In the genomic region with DNA sequence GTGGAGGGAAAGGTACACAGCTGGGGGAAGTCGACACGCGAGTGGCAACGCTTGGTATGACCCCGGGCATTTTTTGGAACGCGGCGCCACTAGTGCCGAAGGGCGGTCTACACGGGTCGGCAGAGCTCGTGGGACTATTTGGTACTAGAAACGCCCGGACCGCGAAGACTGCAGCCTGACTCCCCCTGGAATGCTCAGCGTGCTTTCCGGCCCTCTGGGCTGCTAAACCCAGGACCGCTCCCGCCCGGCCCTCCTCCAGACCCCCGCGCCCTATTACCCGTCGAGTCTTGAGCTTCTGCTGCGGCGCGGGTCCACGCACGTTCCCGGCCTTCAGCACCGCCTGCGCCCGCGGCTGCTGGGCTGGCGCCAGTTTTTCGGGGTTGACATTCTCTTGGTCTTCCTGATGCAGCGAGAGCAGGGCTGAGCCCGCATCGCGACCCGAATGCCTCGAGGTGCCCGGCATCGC, we compare ENCODE assay signal across 9 mouse cellular contexts. TPM values are rescaled to one million over a fixed set of nuclear protein-coding genes. Genes with fewer than 3 reads are reported as not detected.
DNase-seq lines count a peak whose midpoint lies in the region; ATAC-seq and TF ChIP-seq lines count a peak whose summit lies in the region.
"Had no signal": no experiment of that assay in that cellular context is flagged by ENCODE, and none has a peak within 500 bp of the region (broad histone marks: within the 10 kb centered on the region; RNA-seq: fewer than 3 reads in every experiment).

No protein-coding gene starts in this region.

- H3K9me3 ChIP-seq in forebrain, postnatal 0 days (ENCODE audit: low read length) = no peaks in the 10 kb centered on the region
- no peaks in the 10 kb centered on the region for H3K9me3 ChIP-seq in liver, embryonic 12.5 days (replicated peaks)
- no peaks in the 10 kb centered on the region for H3K9me3 ChIP-seq in stomach, embryonic 15.5 days

- H3K4me1 ChIP-seq in forebrain, postnatal 0 days (ENCODE audit: insufficient read depth) = 0 out of 2 replicates have a peak, but pooled peaks cover 4% of the 10 kb centered on the region
- peaks cover 34% of the 10 kb centered on the region for H3K4me1 ChIP-seq in liver, embryonic 12.5 days
- H3K4me1 ChIP-seq in stomach, embryonic 15.5 days = peaks cover 13% of the 10 kb centered on the region

- peak overlapping the region; percentile 41 for H3K9ac ChIP-seq in forebrain, postnatal 0 days
- peak overlapping the region; percentile 100 for H3K9ac ChIP-seq in liver, embryonic 12.5 days
- peak overlapping the region; percentile 67; the same call in 1 of the 2 replicates for H3K9ac ChIP-seq in stomach, embryonic 15.5 days

- H3K4me3 ChIP-seq in forebrain, postnatal 0 days (ENCODE audit: low read depth, low read length) = peak overlapping the region; percentile 65
- H3K4me3 ChIP-seq in liver, embryonic 12.5 days = peak overlapping the region; percentile 87
- peak overlapping the region; percentile 80 for H3K4me3 ChIP-seq in stomach, embryonic 15.5 days (replicated peaks)

- no peak overlapping the region for H3K27ac ChIP-seq in forebrain, postnatal 0 days (ENCODE audit: low read depth, low read length)
- H3K27ac ChIP-seq in liver, embryonic 12.5 days = peak overlapping the region; percentile 94
- peak overlapping the region; percentile 64 for H3K27ac ChIP-seq in stomach, embryonic 15.5 days

- peaks cover 11% of the 10 kb centered on the region for H3K36me3 ChIP-seq in forebrain, postnatal 0 days (ENCODE audit: insufficient read depth)
- peaks cover 44% of the 10 kb centered on the region for H3K36me3 ChIP-seq in liver, embryonic 12.5 days
- H3K36me3 ChIP-seq in stomach, embryonic 15.5 days = peaks cover 31% of the 10 kb centered on the region

- DNase-seq in cerebellum, postnatal 4 days (ENCODE audit: low spot score in 2 of 2) = no peak
- peak; percentile 15 for DNase-seq in ovary, postnatal 10 days (ENCODE audit: low spot score)
- no peak for DNase-seq in ovary, postnatal 36 days (ENCODE audit: low spot score)
- no peak for DNase-seq in forebrain, postnatal 0 days
- DNase-seq in adrenal gland, postnatal 10 days = no peak

- peak overlapping the region; percentile 99 for H3K4me2 ChIP-seq in forebrain, postnatal 0 days (ENCODE audit: low read depth)
- H3K4me2 ChIP-seq in liver, embryonic 12.5 days = peak overlapping the region; percentile 82
- peak overlapping the region; percentile 82 for H3K4me2 ChIP-seq in stomach, embryonic 15.5 days

- WGBS in forebrain, postnatal 0 days = under 1% methylated on average over 46 of the region's 46 CpGs
- WGBS in liver, embryonic 12.5 days (ENCODE audit: insufficient replicate concordance) = 3% methylated on average over 46 of the region's 46 CpGs
- under 1% methylated on average over 43 of the region's 46 CpGs for WGBS in stomach, embryonic 15.5 days

- peak; percentile 17 for ATAC-seq in cerebellum, adult (ENCODE audit: insufficient number of reproducible peaks, low FRiP score, low TSS enrichment)
- no peak; the same call in 1 of the 2 replicates for ATAC-seq in forebrain, postnatal 0 days
- 0 out of 2 replicates have a peak, but pooled peaks have one; percentile 1 for ATAC-seq in liver, embryonic 12.5 days
- peak; percentile 4 for ATAC-seq in stomach, embryonic 15.5 days (ENCODE audit: insufficient read depth, low FRiP score, low read depth)

- H3K27me3 ChIP-seq in forebrain, postnatal 0 days (ENCODE audit: insufficient read depth, low read length) = no peaks in the 10 kb centered on the region
- H3K27me3 ChIP-seq in liver, embryonic 12.5 days (replicated peaks) = no peaks in the 10 kb centered on the region
- H3K27me3 ChIP-seq in stomach, embryonic 15.5 days (replicated peaks) = no peaks in the 10 kb centered on the region

- TF ChIP-seq CTCF in forebrain, postnatal 0 days (IDR thresholded peaks at IDR 0.05; ENCODE audit: low read depth) = no peak

RNA-seq across cellular contexts. Expression of a gene that starts 0.6 kb away (rescaled TPM):
- 16.8 and 23.9 TPM in 2 replicates for total RNA-seq in forebrain, postnatal 0 days (2014; rRNA removed)
- polyA plus RNA-seq in forebrain, postnatal 0 days (2015; fragmentation: Nextera tagmentation; extraction: Ambion mirVana) = 20.5 and 20.7 TPM in 2 replicates
- polyA plus RNA-seq in liver, embryonic 12.5 days (2016; fragmentation: Nextera tagmentation; extraction: Ambion mirVana) = 288 and 294 TPM in 2 replicates
- 170 and 178 TPM in 2 replicates for polyA plus RNA-seq in stomach, embryonic 15.5 days (2015; fragmentation: Nextera tagmentation; extraction: Ambion mirVana)
- total RNA-seq in adrenal gland, postnatal 10 days (2021) = 10 to 100 TPM; 30.3 to 33.2 TPM

RNA-seq across cellular contexts. Expression of a gene that starts 19.0 kb away (rescaled TPM):
- 72.9 and 78.0 TPM in 2 replicates for total RNA-seq in forebrain, postnatal 0 days (2014; rRNA removed)
- polyA plus RNA-seq in forebrain, postnatal 0 days (2015; fragmentation: Nextera tagmentation; extraction: Ambion mirVana) = 76.9 and 81.4 TPM in 2 replicates
- polyA plus RNA-seq in liver, embryonic 12.5 days (2016; fragmentation: Nextera tagmentation; extraction: Ambion mirVana) = 56.6 and 57.8 TPM in 2 replicates
- 51.7 and 64.3 TPM in 2 replicates for polyA plus RNA-seq in stomach, embryonic 15.5 days (2015; fragmentation: Nextera tagmentation; extraction: Ambion mirVana)
- 10 to 100 TPM; 31.4 to 32.1 TPM for total RNA-seq in adrenal gland, postnatal 10 days (2021)

RNA-seq across cellular contexts. Expression of a gene that starts 41.9 kb away (rescaled TPM):
- total RNA-seq in forebrain, postnatal 0 days (2014; rRNA removed) = 15.1 and 15.5 TPM in 2 replicates
- polyA plus RNA-seq in forebrain, postnatal 0 days (2015; fragmentation: Nextera tagmentation; extraction: Ambion mirVana) = 13.4 and 14.9 TPM in 2 replicates
- polyA plus RNA-seq in liver, embryonic 12.5 days (2016; fragmentation: Nextera tagmentation; extraction: Ambion mirVana) = 8.3 and 8.9 TPM in 2 replicates
- 12.3 and 12.7 TPM in 2 replicates for polyA plus RNA-seq in stomach, embryonic 15.5 days (2015; fragmentation: Nextera tagmentation; extraction: Ambion mirVana)
- total RNA-seq in adrenal gland, postnatal 10 days (2021) = 10 to 100 TPM in 1 of 2 experiments, 1 to 10 TPM in 1; 8.5 to 11.4 TPM

RNA-seq across cellular contexts. Expression of a gene that starts 49.8 kb away (rescaled TPM):
- total RNA-seq in forebrain, postnatal 0 days (2014; rRNA removed) = 0.69 and 1.3 TPM in 2 replicates
- 0.45 and 0.68 TPM in 2 replicates for polyA plus RNA-seq in forebrain, postnatal 0 days (2015; fragmentation: Nextera tagmentation; extraction: Ambion mirVana)
- not detected in 2 replicates for polyA plus RNA-seq in liver, embryonic 12.5 days (2016; fragmentation: Nextera tagmentation; extraction: Ambion mirVana)
- polyA plus RNA-seq in stomach, embryonic 15.5 days (2015; fragmentation: Nextera tagmentation; extraction: Ambion mirVana) = 0.18 and 0.19 TPM in 2 replicates
- total RNA-seq in adrenal gland, postnatal 10 days (2021) = under 1 TPM; 0.09 to 0.70 TPM
- total RNA-seq: hematopoietic stem cell, adult 5-6 weeks had no signal

Comparison
In these comparisons a context has a peak if more than half of its experiments do, and no peak if none do; other contexts are left out.
1. H3K9ac ChIP-seq: peak in every context shown above with its lines; median percentile 100 in liver, embryonic 12.5 days; 67 in stomach, embryonic 15.5 days; 41 in forebrain, postnatal 0 days.